Mouse (Mus musculus) cortical plate, adult 2 months (tissue): ENCODE results near the gene Mtmr4.

Experiments used
- CTCF ChIP-seq: fragments of 200-500 bp; IDR thresholded peaks from 2 replicates; pipeline ENCODE4 v1.5.1; 2011; ENCODE audit warnings: mild to moderate bottlenecking, control low read depth, low read length; ENCODE audit not compliant: insufficient read depth; ENCODE audit errors: extremely low read depth
- POLR2A ChIP-seq: fragments of 200-500 bp; IDR thresholded peaks from 2 replicates; pipeline ENCODE4 v1.6.1; 2011; ENCODE audit warnings: mild to moderate bottlenecking, low read length, control low read depth; ENCODE audit not compliant: insufficient read depth; ENCODE audit errors: extremely low read depth

- no peak for TF ChIP-seq CTCF
- TF ChIP-seq POLR2A = no peak
Observed at GRCm38 (mm10) chr11:87573751-87574150, 18.2 kb upstream of the Mtmr4 start.
